Comparison of ENCODE assay signal across 14 mouse cellular contexts in genomic region chr7:96413822-96414221, GRCm38 (mm10).
A peak's percentile ranks its signal among the peaks of the same experiment; 100 is the strongest.
DNase-seq lines count a peak whose midpoint lies in the region; ATAC-seq lines count a peak whose summit lies in the region.
"Had no signal": no experiment of that assay in that cellular context is flagged by ENCODE, and none has a peak within 500 bp of the region (broad histone marks: within the 10 kb centered on the region; RNA-seq: fewer than 3 reads in every experiment).

No protein-coding gene starts in this region.

- H3K27me3 ChIP-seq in embryonic facial prominence, embryonic 12.5 days = no peaks in the 10 kb centered on the region
- H3K27me3 ChIP-seq in embryonic facial prominence, embryonic 10.5 days (replicated peaks; ENCODE audit: low read depth, poor library complexity, severe bottlenecking) = no peaks in the 10 kb centered on the region
- H3K27me3 ChIP-seq in hindbrain, embryonic 12.5 days = no peaks in the 10 kb centered on the region
- H3K27me3 ChIP-seq in hindbrain, embryonic 11.5 days (ENCODE audit: control insufficient read depth, insufficient read depth, low read length) = no peaks in the 10 kb centered on the region
- H3K27me3 ChIP-seq in midbrain, embryonic 15.5 days (replicated peaks) = no peaks in the 10 kb centered on the region
- no peaks in the 10 kb centered on the region for H3K27me3 ChIP-seq in midbrain, embryonic 16.5 days (ENCODE audit: control insufficient read depth, insufficient read depth, low read depth, low read length)
- H3K27me3 ChIP-seq in neural tube, embryonic 14.5 days (ENCODE audit: control insufficient read depth, insufficient read depth, low read length) = no peaks in the 10 kb centered on the region
- H3K27me3 ChIP-seq: stomach, embryonic 15.5 days had no signal

- 64% methylated on average over 1 of the region's 1 CpGs for WGBS in embryonic facial prominence, embryonic 12.5 days
- WGBS in embryonic facial prominence, embryonic 10.5 days = 74% methylated on average over 1 of the region's 1 CpGs
- 53% methylated on average over 1 of the region's 1 CpGs for WGBS in hindbrain, embryonic 12.5 days
- 69% methylated on average over 1 of the region's 1 CpGs for WGBS in hindbrain, embryonic 11.5 days
- WGBS in midbrain, embryonic 15.5 days = 8% methylated on average over 1 of the region's 1 CpGs
- WGBS in midbrain, embryonic 16.5 days = 35% methylated on average over 1 of the region's 1 CpGs
- WGBS in neural tube, embryonic 14.5 days = 59% methylated on average over 1 of the region's 1 CpGs

- no peak overlapping the region for H3K4me2 ChIP-seq in embryonic facial prominence, embryonic 12.5 days (replicated peaks)
- no peak overlapping the region for H3K4me2 ChIP-seq in hindbrain, embryonic 12.5 days (replicated peaks)
- H3K4me2 ChIP-seq in hindbrain, embryonic 11.5 days (replicated peaks; ENCODE audit: low read depth, low read length) = no peak overlapping the region
- H3K4me2 ChIP-seq in midbrain, embryonic 15.5 days = no peak overlapping the region
- no peak overlapping the region for H3K4me2 ChIP-seq in midbrain, embryonic 16.5 days (ENCODE audit: low read length)
- no peak overlapping the region for H3K4me2 ChIP-seq in neural tube, embryonic 14.5 days (ENCODE audit: low read depth, low read length)
- H3K4me2 ChIP-seq: stomach, embryonic 15.5 days had no signal

- no peak for DNase-seq in embryonic facial prominence, embryonic 10.5 days (ENCODE audit: low spot score)
- DNase-seq in hindbrain, embryonic 11.5 days (ENCODE audit: low spot score) = no peak
- no peak for DNase-seq in cerebellum, adult 11-12 months
- DNase-seq: cerebellum, adult 8-10 months; gastrocnemius, adult 2 months; kidney, postnatal 14 days; layer of hippocampus, adult 9-11 months had no signal

- peaks cover 34% of the 10 kb centered on the region for H3K4me1 ChIP-seq in embryonic facial prominence, embryonic 12.5 days
- peaks cover 49% of the 10 kb centered on the region for H3K4me1 ChIP-seq in embryonic facial prominence, embryonic 10.5 days
- peaks cover 23% of the 10 kb centered on the region; the same call in 1 of the 2 replicates for H3K4me1 ChIP-seq in hindbrain, embryonic 12.5 days
- H3K4me1 ChIP-seq in hindbrain, embryonic 11.5 days (replicated peaks; ENCODE audit: control insufficient read depth, insufficient read depth, low read length) = peaks cover 2% of the 10 kb centered on the region; the same call in 1 of the 2 replicates
- H3K4me1 ChIP-seq in midbrain, embryonic 15.5 days = peaks cover 36% of the 10 kb centered on the region
- peaks cover 17% of the 10 kb centered on the region for H3K4me1 ChIP-seq in midbrain, embryonic 16.5 days (ENCODE audit: control insufficient read depth, insufficient read depth, low read length)
- H3K4me1 ChIP-seq in neural tube, embryonic 14.5 days (ENCODE audit: control insufficient read depth, insufficient read depth, low read length) = peaks cover 16% of the 10 kb centered on the region

- H3K36me3 ChIP-seq in embryonic facial prominence, embryonic 12.5 days = no peaks in the 10 kb centered on the region
- H3K36me3 ChIP-seq in embryonic facial prominence, embryonic 10.5 days (replicated peaks) = no peaks in the 10 kb centered on the region
- H3K36me3 ChIP-seq in hindbrain, embryonic 12.5 days = no peaks in the 10 kb centered on the region
- no peaks in the 10 kb centered on the region for H3K36me3 ChIP-seq in hindbrain, embryonic 11.5 days (ENCODE audit: control insufficient read depth, insufficient read depth, low read length)
- no peaks in the 10 kb centered on the region for H3K36me3 ChIP-seq in midbrain, embryonic 15.5 days (replicated peaks)
- no peaks in the 10 kb centered on the region for H3K36me3 ChIP-seq in midbrain, embryonic 16.5 days (ENCODE audit: control insufficient read depth, insufficient read depth, low read length)
- no peaks in the 10 kb centered on the region for H3K36me3 ChIP-seq in neural tube, embryonic 14.5 days (ENCODE audit: control insufficient read depth, insufficient read depth, low read length)
- H3K36me3 ChIP-seq: stomach, embryonic 15.5 days had no signal

- H3K4me3 ChIP-seq in embryonic facial prominence, embryonic 12.5 days = no peak overlapping the region
- no peak overlapping the region for H3K4me3 ChIP-seq in embryonic facial prominence, embryonic 10.5 days
- no peak overlapping the region for H3K4me3 ChIP-seq in hindbrain, embryonic 12.5 days
- H3K4me3 ChIP-seq in hindbrain, embryonic 11.5 days (ENCODE audit: low read depth, low read length) = no peak overlapping the region
- H3K4me3 ChIP-seq in midbrain, embryonic 15.5 days = no peak overlapping the region
- no peak overlapping the region for H3K4me3 ChIP-seq in midbrain, embryonic 16.5 days (ENCODE audit: low read depth, low read length)
- no peak overlapping the region for H3K4me3 ChIP-seq in neural tube, embryonic 14.5 days (ENCODE audit: low read depth, low read length)
- H3K4me3 ChIP-seq: gastrocnemius, adult 2 months; stomach, embryonic 15.5 days had no signal

- no peak for ATAC-seq in embryonic facial prominence, embryonic 12.5 days (ENCODE audit: insufficient number of reproducible peaks, insufficient read depth, low FRiP score, low TSS enrichment)
- no peak for ATAC-seq in hindbrain, embryonic 12.5 days (ENCODE audit: low FRiP score)
- ATAC-seq in hindbrain, embryonic 11.5 days (ENCODE audit: low FRiP score) = no peak
- ATAC-seq in midbrain, embryonic 15.5 days (replicated peaks) = no peak
- no peak for ATAC-seq in midbrain, embryonic 16.5 days
- peak; percentile 21; the same call in 1 of the 2 replicates for ATAC-seq in neural tube, embryonic 14.5 days (ENCODE audit: low read depth)

- H3K9ac ChIP-seq in embryonic facial prominence, embryonic 12.5 days = no peak overlapping the region
- H3K9ac ChIP-seq in hindbrain, embryonic 12.5 days = no peak overlapping the region
- H3K9ac ChIP-seq in hindbrain, embryonic 11.5 days (ENCODE audit: low read depth, low read length) = no peak overlapping the region
- H3K9ac ChIP-seq in midbrain, embryonic 15.5 days = no peak overlapping the region
- H3K9ac ChIP-seq in midbrain, embryonic 16.5 days (ENCODE audit: low read depth, low read length) = no peak overlapping the region
- H3K9ac ChIP-seq in neural tube, embryonic 14.5 days (replicated peaks; ENCODE audit: low read depth, low read length) = no peak overlapping the region
- H3K9ac ChIP-seq: liver, embryonic 14.5 days; stomach, embryonic 15.5 days had no signal

- H3K9me3 ChIP-seq in embryonic facial prominence, embryonic 12.5 days = no peaks in the 10 kb centered on the region
- H3K9me3 ChIP-seq in embryonic facial prominence, embryonic 10.5 days = no peaks in the 10 kb centered on the region
- H3K9me3 ChIP-seq in hindbrain, embryonic 12.5 days (replicated peaks) = no peaks in the 10 kb centered on the region
- H3K9me3 ChIP-seq in hindbrain, embryonic 11.5 days (ENCODE audit: control insufficient read depth, low read length) = no peaks in the 10 kb centered on the region
- H3K9me3 ChIP-seq in midbrain, embryonic 15.5 days = no peaks in the 10 kb centered on the region
- no peaks in the 10 kb centered on the region for H3K9me3 ChIP-seq in midbrain, embryonic 16.5 days (replicated peaks; ENCODE audit: control insufficient read depth, low read length, poor library complexity, severe bottlenecking)
- H3K9me3 ChIP-seq in neural tube, embryonic 14.5 days (ENCODE audit: control insufficient read depth, low read length) = no peaks in the 10 kb centered on the region
- H3K9me3 ChIP-seq: stomach, embryonic 15.5 days had no signal

- H3K27ac ChIP-seq in embryonic facial prominence, embryonic 12.5 days = peak overlapping the region; percentile 63
- no peak overlapping the region; the same call in 1 of the 2 replicates for H3K27ac ChIP-seq in embryonic facial prominence, embryonic 10.5 days (replicated peaks)
- peak overlapping the region; percentile 45; the same call in 1 of the 2 replicates for H3K27ac ChIP-seq in hindbrain, embryonic 12.5 days
- no peak overlapping the region for H3K27ac ChIP-seq in hindbrain, embryonic 11.5 days (ENCODE audit: low read depth, low read length)
- H3K27ac ChIP-seq in midbrain, embryonic 15.5 days = peak overlapping the region; percentile 35; the same call in 1 of the 2 replicates
- no peak overlapping the region for H3K27ac ChIP-seq in midbrain, embryonic 16.5 days (ENCODE audit: low read length)
- peak overlapping the region; percentile 60 for H3K27ac ChIP-seq in neural tube, embryonic 14.5 days (ENCODE audit: low read depth, low read length)
- H3K27ac ChIP-seq: gastrocnemius, adult 2 months; liver, embryonic 14.5 days; stomach, embryonic 15.5 days had no signal

Comparison
In these comparisons a context has a peak if more than half of its experiments do, and no peak if none do; other contexts are left out.
1. H3K27ac ChIP-seq: peak in embryonic facial prominence, embryonic 12.5 days (single experiment), hindbrain, embryonic 12.5 days (single experiment), midbrain, embryonic 15.5 days (single experiment) and neural tube, embryonic 14.5 days (single experiment); none in embryonic facial prominence, embryonic 10.5 days (single experiment), hindbrain, embryonic 11.5 days (single experiment) and midbrain, embryonic 16.5 days (single experiment).